In genomic region chr4:59199341-59199740, GRCm38 (mm10) we compare ENCODE assay signal across 8 mouse cellular contexts. TPM values are rescaled to one million over a fixed set of nuclear protein-coding genes. Genes with fewer than 3 reads are reported as not detected.
DNase-seq lines count a peak whose midpoint lies in the region; ATAC-seq and TF ChIP-seq lines count a peak whose summit lies in the region.

No protein-coding gene starts in this region.

- no peak for TF ChIP-seq CTCF in lung, embryonic 14.5 days (IDR thresholded peaks at IDR 0.05; ENCODE audit: low read depth)

- H3K27ac ChIP-seq in embryonic facial prominence, embryonic 14.5 days (replicated peaks; ENCODE audit: low read depth, low read length) = no peak overlapping the region
- peak overlapping the region; percentile 53 for H3K27ac ChIP-seq in heart, embryonic 13.5 days (replicated peaks)
- 0 out of 2 replicates have a peak overlapping the region, but pooled peaks have one; percentile 22 for H3K27ac ChIP-seq in kidney, embryonic 15.5 days
- no peak overlapping the region for H3K27ac ChIP-seq in lung, embryonic 14.5 days (ENCODE audit: low read depth)

- WGBS in embryonic facial prominence, embryonic 14.5 days = 33% methylated on average over 8 of the region's 8 CpGs
- WGBS in heart, embryonic 13.5 days = 24% methylated on average over 8 of the region's 8 CpGs
- 27% methylated on average over 8 of the region's 8 CpGs for WGBS in kidney, embryonic 15.5 days
- WGBS in lung, embryonic 14.5 days = 17% methylated on average over 8 of the region's 8 CpGs

- peak; percentile 82 for DNase-seq in CD4-positive helper T cell, adult 2 months (ENCODE audit: low read depth, low spot score)
- DNase-seq in ZHBTc4 (ENCODE audit: low read depth, low spot score) = peak; percentile 75
- DNase-seq in embryonic facial prominence, embryonic 14.5 days (ENCODE audit: low spot score) = peak; percentile 89
- DNase-seq in lung, embryonic 14.5 days = peak; percentile 82
- DNase-seq in retina, adult 2 months (ENCODE audit: low read depth, low spot score) = peak; percentile 65
- peak; percentile 71 to 82 for DNase-seq in thymus, postnatal 36 days

- H3K4me2 ChIP-seq in embryonic facial prominence, embryonic 14.5 days (ENCODE audit: low read depth, low read length) = 0 out of 2 replicates have a peak overlapping the region, but pooled peaks have one; percentile 8
- H3K4me2 ChIP-seq in heart, embryonic 13.5 days = peak overlapping the region; percentile 43
- peak overlapping the region; percentile 15; the same call in 1 of the 2 replicates for H3K4me2 ChIP-seq in kidney, embryonic 15.5 days
- H3K4me2 ChIP-seq in lung, embryonic 14.5 days = no peak overlapping the region

- H3K9ac ChIP-seq in embryonic facial prominence, embryonic 14.5 days (ENCODE audit: low read depth, low read length) = no peak overlapping the region
- H3K9ac ChIP-seq in heart, embryonic 13.5 days = no peak overlapping the region
- no peak overlapping the region for H3K9ac ChIP-seq in kidney, embryonic 15.5 days
- no peak overlapping the region for H3K9ac ChIP-seq in lung, embryonic 14.5 days

- ATAC-seq in embryonic facial prominence, embryonic 14.5 days (ENCODE audit: low read depth) = peak; percentile 80
- ATAC-seq in heart, embryonic 13.5 days (ENCODE audit: extremely low read depth, insufficient number of reproducible peaks, low FRiP score, low TSS enrichment) = peak; percentile 78
- ATAC-seq in kidney, embryonic 15.5 days (replicated peaks; ENCODE audit: low FRiP score) = peak; percentile 57
- ATAC-seq in lung, embryonic 14.5 days (ENCODE audit: insufficient read depth) = peak; percentile 73

- peaks cover 33% of the 10 kb centered on the region for H3K4me1 ChIP-seq in embryonic facial prominence, embryonic 14.5 days (ENCODE audit: control insufficient read depth, insufficient read depth, low read length)
- H3K4me1 ChIP-seq in heart, embryonic 13.5 days = peaks cover 89% of the 10 kb centered on the region
- peaks cover 43% of the 10 kb centered on the region for H3K4me1 ChIP-seq in kidney, embryonic 15.5 days
- H3K4me1 ChIP-seq in lung, embryonic 14.5 days (ENCODE audit: insufficient read depth) = peaks cover 33% of the 10 kb centered on the region

- H3K36me3 ChIP-seq in embryonic facial prominence, embryonic 14.5 days (ENCODE audit: control insufficient read depth, insufficient read depth, low read length) = no peaks in the 10 kb centered on the region
- no peaks in the 10 kb centered on the region for H3K36me3 ChIP-seq in heart, embryonic 13.5 days
- no peaks in the 10 kb centered on the region for H3K36me3 ChIP-seq in kidney, embryonic 15.5 days
- H3K36me3 ChIP-seq in lung, embryonic 14.5 days (ENCODE audit: insufficient read depth) = no peaks in the 10 kb centered on the region

- no peaks in the 10 kb centered on the region for H3K9me3 ChIP-seq in embryonic facial prominence, embryonic 14.5 days (ENCODE audit: control insufficient read depth, low read length)
- H3K9me3 ChIP-seq in heart, embryonic 13.5 days = no peaks in the 10 kb centered on the region
- H3K9me3 ChIP-seq in kidney, embryonic 15.5 days (replicated peaks) = no peaks in the 10 kb centered on the region
- H3K9me3 ChIP-seq in lung, embryonic 14.5 days (ENCODE audit: low read depth, low read length) = no peaks in the 10 kb centered on the region

- H3K4me3 ChIP-seq in embryonic facial prominence, embryonic 14.5 days (ENCODE audit: low read depth, low read length) = no peak overlapping the region
- H3K4me3 ChIP-seq in heart, embryonic 13.5 days = peak overlapping the region; percentile 10; the same call in 1 of the 2 replicates
- H3K4me3 ChIP-seq in kidney, embryonic 15.5 days (replicated peaks) = no peak overlapping the region
- H3K4me3 ChIP-seq in lung, embryonic 14.5 days (ENCODE audit: low read depth, low read length) = no peak overlapping the region

- no peaks in the 10 kb centered on the region for H3K27me3 ChIP-seq in embryonic facial prominence, embryonic 14.5 days (replicated peaks; ENCODE audit: control insufficient read depth, insufficient read depth, low read length)
- no peaks in the 10 kb centered on the region for H3K27me3 ChIP-seq in heart, embryonic 13.5 days (replicated peaks)
- no peaks in the 10 kb centered on the region for H3K27me3 ChIP-seq in kidney, embryonic 15.5 days
- no peaks in the 10 kb centered on the region for H3K27me3 ChIP-seq in lung, embryonic 14.5 days (ENCODE audit: insufficient read depth, low read length)

RNA-seq across cellular contexts. Expression of gene Ugcg, which starts 10.3 kb away (rescaled TPM):
- polyA plus RNA-seq in embryonic facial prominence, embryonic 14.5 days (2014; fragmentation: Nextera tagmentation; extraction: Ambion mirVana) = 12.3 and 13.3 TPM in 2 replicates
- polyA plus RNA-seq in heart, embryonic 13.5 days (2015; fragmentation: Nextera tagmentation; extraction: Ambion mirVana) = 6.9 and 7.1 TPM in 2 replicates
- polyA plus RNA-seq in kidney, embryonic 15.5 days (2015; fragmentation: Nextera tagmentation; extraction: Ambion mirVana) = 7.6 and 8.0 TPM in 2 replicates
- polyA plus RNA-seq in lung, embryonic 14.5 days (2014; fragmentation: Nextera tagmentation; extraction: Ambion mirVana) = 12.3 and 13.8 TPM in 2 replicates

Comparison
In these comparisons a context has a peak if more than half of its experiments do, and no peak if none do; other contexts are left out.
1. H3K27ac ChIP-seq: peak in heart, embryonic 13.5 days (single experiment) and kidney, embryonic 15.5 days (single experiment); none in embryonic facial prominence, embryonic 14.5 days (single experiment) and lung, embryonic 14.5 days (single experiment).
2. Peak in every context shown above with its lines, with median percentiles within 50 percentile points of each other: DNase-seq and ATAC-seq.